Mouse (Mus musculus): ENCODE measurements around the gene Chchd6.
A peak's percentile ranks its signal among the peaks of the same experiment; 100 is the strongest.

Chchd6 gene

GRCm38 (mm10) chr6:89595018-89595776, at the start of gene Chchd6:
Gene Chchd6 (minus strand): TSS chr6:89595652.
- DNase-seq: peak; percentile 93 to 96

GRCm38 (mm10) chr6:89644271-89645075, 49.0 kb upstream of the Chchd6 start:
- peak; percentile 96 to 97 for DNase-seq

GRCm38 (mm10) chr6:89643798-89644270, 48.4 kb upstream of the Chchd6 start, which contains the start of gene Txnrd3:
Gene Txnrd3 (plus strand): TSS chr6:89643988.
- peak; percentile 94 to 97 for DNase-seq

GRCm38 (mm10) chr6:89639025-89639424, 43.6 kb upstream of the Chchd6 start:
- DNase-seq: peak in 1 of 2 experiments; percentile 55

- no peak for DNase-seq
These were observed 42.5 kb upstream of the Chchd6 start for GRCm38 (mm10) chr6:89637977-89638376.

- DNase-seq: no peak
These were observed 38.9 kb upstream of the Chchd6 start for GRCm38 (mm10) chr6:89634400-89634799.

- no peak for DNase-seq
These were observed 37.7 kb upstream of the Chchd6 start for GRCm38 (mm10) chr6:89633115-89633514.

- DNase-seq: peak; percentile 87 to 89
These were observed 36.5 kb upstream of the Chchd6 start for GRCm38 (mm10) chr6:89631809-89632562.

- DNase-seq: no peak
These were observed 32.8 kb upstream of the Chchd6 start for GRCm38 (mm10) chr6:89628045-89628785.

GRCm38 (mm10) chr6:89622647-89623046, 27.2 kb upstream of the Chchd6 start:
- no peak for DNase-seq

- peak; percentile 30 to 70 for DNase-seq
These were observed 19.9 kb upstream of the Chchd6 start for GRCm38 (mm10) chr6:89615373-89615755.

GRCm38 (mm10) chr6:89614596-89615372, 19.3 kb upstream of the Chchd6 start:
- DNase-seq: peak; percentile 81 to 89

- no peak for DNase-seq
These were observed 18.6 kb upstream of the Chchd6 start for GRCm38 (mm10) chr6:89614107-89614471.

- no peak for DNase-seq
These were observed 18.1 kb upstream of the Chchd6 start for GRCm38 (mm10) chr6:89613336-89614106.

GRCm38 (mm10) chr6:89607999-89608398, 12.5 kb upstream of the Chchd6 start:
- DNase-seq: peak in 1 of 2 experiments; percentile 34

GRCm38 (mm10) chr6:89606096-89606495, 10.6 kb upstream of the Chchd6 start:
- DNase-seq: no peak

GRCm38 (mm10) chr6:89596510-89596909, 1.1 kb upstream of the Chchd6 start:
- DNase-seq: no peak

GRCm38 (mm10) chr6:89595777-89596146, 310 bp upstream of the Chchd6 start:
- no peak for DNase-seq

- DNase-seq: no peak
These were observed 3.4 kb downstream of the Chchd6 start for GRCm38 (mm10) chr6:89592016-89592415.

- DNase-seq: no peak
These were observed 3.9 kb downstream of the Chchd6 start for GRCm38 (mm10) chr6:89591531-89591930.

GRCm38 (mm10) chr6:89585696-89586095, 9.8 kb downstream of the Chchd6 start:
- DNase-seq: no peak
